Mouse (Mus musculus) MEL (cell line): ENCODE measurements around the gene 4930583I09Rik. TPM values are rescaled to one million over a fixed set of nuclear protein-coding genes. Genes with fewer than 3 reads are reported as not detected.

Experiments used
- DNase-seq: peaks from one replicate; pipeline ENCODE4 v3.0.0; 2011; ENCODE audit warnings: low read depth, low spot score
- H3K27ac ChIP-seq: 2 replicates; pipeline ENCODE4 v1.5.1; 2012; ENCODE audit warnings: low read depth, mild to moderate bottlenecking, control low read depth, low read length, moderate library complexity; ENCODE audit not compliant: control insufficient read depth
- H3K27me3 ChIP-seq, 2 experiments: fragments of 150-350 bp in 1 of 2; sonication (generic) in 1 of 2; 2 replicates each; pipeline ENCODE4 v1.6.1; 2012; ENCODE audit warnings: low read length in 2 of 2, mild to moderate bottlenecking in 2 of 2, improper control_type of control experiment in 1 of 2, moderate library complexity in 1 of 2; ENCODE audit not compliant: insufficient read depth in 2 of 2, control insufficient read depth in 1 of 2
- H3K36me3 ChIP-seq, 2 experiments: 2 replicates each; pipeline ENCODE4 v1.6.1; 2012 to 2014; ENCODE audit warnings: low read length in 2 of 2, improper control_type of control experiment in 1 of 2, inconsistent platforms in 1 of 2, mild to moderate bottlenecking in 1 of 2; ENCODE audit not compliant: insufficient read depth in 2 of 2, control insufficient read depth in 1 of 2
- H3K4me1 ChIP-seq, 2 experiments: fragments of 150-350 bp in 1 of 2; sonication (generic) in 1 of 2; 2 replicates each; pipeline ENCODE4 v1.6.1; 2012; ENCODE audit warnings: low read length in 2 of 2, improper control_type of control experiment in 1 of 2, mild to moderate bottlenecking in 1 of 2; ENCODE audit not compliant: insufficient read depth in 2 of 2, control insufficient read depth in 1 of 2
- H3K4me3 ChIP-seq, 2 experiments: fragments of 150-350 bp in 1 of 2; sonication (generic) in 1 of 2; 2 replicates each; pipeline ENCODE4 v1.5.1; 2012; ENCODE audit warnings: low read depth in 2 of 2, low read length in 2 of 2, mild to moderate bottlenecking in 2 of 2, moderate library complexity in 2 of 2, control low read depth in 1 of 2, improper control_type of control experiment in 1 of 2; ENCODE audit not compliant: control insufficient read depth in 1 of 2, insufficient read depth in 1 of 2
- H3K79me2 ChIP-seq: 2 replicates; pipeline ENCODE4 v1.6.1; 2012; ENCODE audit warnings: mild to moderate bottlenecking, low read length, moderate library complexity; ENCODE audit not compliant: control insufficient read depth, poor library complexity, insufficient read depth
- H3K9ac ChIP-seq: 2 replicates; pipeline ENCODE4 v1.6.1; 2012; ENCODE audit warnings: low read depth, mild to moderate bottlenecking, control low read depth, low read length, moderate library complexity; ENCODE audit not compliant: control insufficient read depth, poor library complexity, severe bottlenecking
- H3K9me3 ChIP-seq: fragments of 150-350 bp; sonication (generic); replicated peaks from 2 replicates; pipeline ENCODE4 v1.6.1; 2012; ENCODE audit warnings: mild to moderate bottlenecking, low read length, improper control_type of control experiment, moderate library complexity; ENCODE audit not compliant: insufficient read depth
- CHD2 ChIP-seq: IDR thresholded peaks from 2 replicates; pipeline ENCODE4 v1.6.1; 2011; ENCODE audit warnings: low read length, improper control_type of control experiment
- CTCF ChIP-seq, 3 experiments: IDR thresholded peaks in 2 of 3; conservative IDR thresholded peaks in 1 of 3; 2 replicates each; pipeline ENCODE4 v1.5.1; 2011 to 2012; ENCODE audit warnings: low read length in 3 of 3, low read depth in 2 of 3, mild to moderate bottlenecking in 2 of 3, improper control_type of control experiment in 1 of 3, inconsistent platforms in 1 of 3, mixed read lengths in 1 of 3, moderate library complexity in 1 of 3; ENCODE audit not compliant: control insufficient read depth in 1 of 3, insufficient read depth in 1 of 3, poor library complexity in 1 of 3, severe bottlenecking in 1 of 3
- GATA1 ChIP-seq: IDR thresholded peaks from 2 replicates; pipeline ENCODE4 v1.6.1; 2011; ENCODE audit warnings: low read depth, low read length, improper control_type of control experiment
- MAZ ChIP-seq: IDR thresholded peaks from 2 replicates; pipeline ENCODE4 v1.6.1; 2012; ENCODE audit warnings: low read depth, mild to moderate bottlenecking, inconsistent platforms, low read length, improper control_type of control experiment
- MYC ChIP-seq: IDR thresholded peaks from 2 replicates; pipeline ENCODE4 v1.6.1; 2011; ENCODE audit warnings: low read depth, mild to moderate bottlenecking, low read length, improper control_type of control experiment, moderate library complexity
- SMC3 ChIP-seq: IDR thresholded peaks from 2 replicates; pipeline ENCODE4 v1.6.1; 2011; ENCODE audit warnings: low read depth, low read length, improper control_type of control experiment
- TBP ChIP-seq: IDR thresholded peaks from 2 replicates; pipeline ENCODE4 v1.8.0; 2011; ENCODE audit warnings: low read depth, low read length, improper control_type of control experiment
- TCF12 ChIP-seq: IDR thresholded peaks from 2 replicates; pipeline ENCODE4 v1.6.1; 2014; ENCODE audit warnings: low read depth, mild to moderate bottlenecking, inconsistent platforms, low read length, improper control_type of control experiment, moderate library complexity
- UBTF ChIP-seq: IDR thresholded peaks from 2 replicates; pipeline ENCODE4 v1.6.1; 2012; ENCODE audit warnings: low read depth, mild to moderate bottlenecking, inconsistent platforms, low read length, improper control_type of control experiment, moderate library complexity, borderline replicate concordance; ENCODE audit not compliant: insufficient read depth
- USF2 ChIP-seq, 2 experiments: IDR thresholded peaks; 2 replicates each; pipeline ENCODE4 v1.6.1; 2011 to 2012; ENCODE audit warnings: improper control_type of control experiment in 2 of 2, low read length in 2 of 2, borderline replicate concordance in 1 of 2, inconsistent platforms in 1 of 2, low read depth in 1 of 2, mild to moderate bottlenecking in 1 of 2; ENCODE audit not compliant: insufficient read depth in 1 of 2
- ZKSCAN1 ChIP-seq: IDR thresholded peaks from 2 replicates; pipeline ENCODE4 v1.6.1; 2012; ENCODE audit warnings: low read depth, mild to moderate bottlenecking, inconsistent platforms, low read length, improper control_type of control experiment, moderate library complexity
- polyA plus RNA-seq, 2 experiments: library from polyadenylated mRNA; stranded (reverse) in 1 of 2; unstranded in 1 of 2; fragments of >175 nt in 1 of 2; fragments of >200 nt in 1 of 2; gene quantifications; 2 replicates each; pipeline versions ENCODE4 v1.2.1 to v1.2.4; 2012; ENCODE audit warnings: low replicate concordance in 2 of 2, low read depth in 1 of 2; ENCODE audit not compliant: insufficient read length in 2 of 2, insufficient read depth in 1 of 2, missing spikeins in 1 of 2
- total RNA-seq: library from RNA; depleted of rRNA; stranded (reverse); fragments of 300-350 nt; gene quantifications from 2 replicates; pipeline ENCODE4 v1.2.3, GENCODE M21; 2012; rRNA removed

4930583I09Rik gene
- total and polyA plus RNA-seq, 3 experiments, result not detected

GRCm38 (mm10) chr17:64785961-64786360 lies 49.9 kb downstream of the 4930583I09Rik start:
- no peaks in the 10 kb centered on the region for H3K9me3 ChIP-seq
- no peak overlapping the region for H3K27ac ChIP-seq
- H3K4me1 ChIP-seq, result no peaks in the 10 kb centered on the region
- no peaks in the 10 kb centered on the region for H3K36me3 ChIP-seq
- TF ChIP-seq MAZ (no peak), SMC3 (no peak), TBP (no peak), TCF12 (no peak), CHD2 (no peak), MYC (no peak), ZKSCAN1 (no peak), GATA1 (no peak), UBTF (no peak), USF2 (IDR thresholded peaks at IDR 0.05; ENCODE audit: borderline replicate concordance in 1 of 2, insufficient read depth in 1 of 2, low read depth in 1 of 2, low read length in 2 of 2) (no peak), CTCF (IDR thresholded peaks at IDR 0.05 in 2 of 3, conservative IDR thresholded peaks at IDR 0.05 in 1 of 3; ENCODE audit: control insufficient read depth in 1 of 3, insufficient read depth in 1 of 3, low read depth in 2 of 3, low read length in 3 of 3, poor library complexity in 1 of 3, severe bottlenecking in 1 of 3) (no peak)
- H3K27me3 ChIP-seq, result no peaks in the 10 kb centered on the region
- no peak for DNase-seq
- H3K4me3 ChIP-seq, result no peak overlapping the region
- H3K79me2 ChIP-seq, result no peaks in the 10 kb centered on the region
- no peak overlapping the region for H3K9ac ChIP-seq

Other genes starting within 250 kb of the 4930583I09Rik start
- gene Man2a1, start 235.3 kb downstream of the 4930583I09Rik start, total RNA-seq, result 8.0 and 8.7 TPM in 2 replicates
- 10 to 100 TPM in 1 of 2 experiments, 1 to 10 TPM in 1; 9.1 to 27.5 TPM for gene Man2a1, start 235.3 kb downstream of the 4930583I09Rik start, polyA plus RNA-seq